Mouse (Mus musculus): ENCODE measurements around the gene Pitpnm2. TPM values are rescaled to one million over a fixed set of nuclear protein-coding genes. Genes with fewer than 3 reads are reported as not detected.
"Not testable (repeated sequence)": the region's sequence is repeated elsewhere in the genome, so short reads cannot be mapped to it uniquely, and the experiment has no call there.

The Pitpnm2 gene
- total and polyA plus RNA-seq, 3 experiments: 9.0 to 35.6 (median 24.1) TPM

- no peak for TF ChIP-seq CTCF (IDR thresholded peaks at IDR 0.05; ENCODE audit: low read depth, low read length)
- no peak for TF ChIP-seq GATA1 (IDR thresholded peaks at IDR 0.05; ENCODE audit: borderline replicate concordance, low read length)
- no peak for TF ChIP-seq POLR2AphosphoS5 (IDR thresholded peaks at IDR 0.05; ENCODE audit: insufficient replicate concordance, low read depth, low read length)
- TF ChIP-seq GATA2 (IDR thresholded peaks at IDR 0.05; ENCODE audit: borderline replicate concordance, low read depth, low read length): no peak
- no peak for TF ChIP-seq TAL1 (conservative IDR thresholded peaks at IDR 0.05; ENCODE audit: low read depth, low read length)
- DNase-seq (ENCODE audit: low spot score) (no peak), ATAC-seq (ENCODE audit: extremely low read depth, insufficient number of reproducible peaks, low FRiP score, poor library complexity, severe bottlenecking) (no peak)
- Histone ChIP-seq H3K36me3 (replicated peaks) (peaks cover 72% of the 10 kb centered on the region), H3K9me3 (replicated peaks) (no peaks in the 10 kb centered on the region), H3K27me3 (ENCODE audit: insufficient read depth, low read length) (no peaks in the 10 kb centered on the region), H3K4me3 (ENCODE audit: low read depth, low read length) (no peak overlapping the region), H3K4me1 (ENCODE audit: insufficient read depth, low read depth, low read length) (peaks cover 17% of the 10 kb centered on the region)
Measured at GRCm38 (mm10) chr5:124220551-124220950, 29.0 kb downstream of the Pitpnm2 start.

GRCm38 (mm10) chr5:124219431-124219830, 30.1 kb downstream of the Pitpnm2 start:
- TF ChIP-seq GATA1 (IDR thresholded peaks at IDR 0.05; ENCODE audit: borderline replicate concordance, low read length) (no peak), GATA2 (IDR thresholded peaks at IDR 0.05; ENCODE audit: borderline replicate concordance, low read depth, low read length) (no peak), POLR2AphosphoS5 (IDR thresholded peaks at IDR 0.05; ENCODE audit: insufficient replicate concordance, low read depth, low read length) (no peak), CTCF (IDR thresholded peaks at IDR 0.05; ENCODE audit: low read depth, low read length) (no peak), TAL1 (conservative IDR thresholded peaks at IDR 0.05; ENCODE audit: low read depth, low read length) (no peak)
- no peaks in the 10 kb centered on the region for H3K27me3 ChIP-seq (ENCODE audit: insufficient read depth, low read length)
- DNase-seq (ENCODE audit: low spot score) (no peak), ATAC-seq (ENCODE audit: extremely low read depth, insufficient number of reproducible peaks, low FRiP score, poor library complexity, severe bottlenecking) (no peak)
- H3K4me1 ChIP-seq (ENCODE audit: insufficient read depth, low read depth, low read length): peaks cover 27% of the 10 kb centered on the region
- no peak overlapping the region for H3K4me3 ChIP-seq (ENCODE audit: low read depth, low read length)
- H3K36me3 ChIP-seq (replicated peaks): peaks cover 79% of the 10 kb centered on the region
- H3K9me3 ChIP-seq (replicated peaks): no peaks in the 10 kb centered on the region

GRCm38 (mm10) chr5:124218986-124219385, 30.6 kb downstream of the Pitpnm2 start:
- Histone ChIP-seq H3K9me3 (replicated peaks) (no peaks in the 10 kb centered on the region), H3K36me3 (replicated peaks) (peaks cover 80% of the 10 kb centered on the region), H3K27me3 (ENCODE audit: insufficient read depth, low read length) (no peaks in the 10 kb centered on the region), H3K4me1 (ENCODE audit: insufficient read depth, low read depth, low read length) (peaks cover 27% of the 10 kb centered on the region), H3K4me3 (ENCODE audit: low read depth, low read length) (no peak overlapping the region)
- DNase-seq (ENCODE audit: low spot score): no peak
- ATAC-seq (ENCODE audit: extremely low read depth, insufficient number of reproducible peaks, low FRiP score, poor library complexity, severe bottlenecking): no peak
- TF ChIP-seq GATA2 (IDR thresholded peaks at IDR 0.05; ENCODE audit: borderline replicate concordance, low read depth, low read length) (no peak), TAL1 (conservative IDR thresholded peaks at IDR 0.05; ENCODE audit: low read depth, low read length) (no peak)

GRCm38 (mm10) chr5:124217566-124218249, 31.9 kb downstream of the Pitpnm2 start:
- no peak for DNase-seq (ENCODE audit: low spot score)
- H3K4me3 ChIP-seq (ENCODE audit: low read depth, low read length): no peak overlapping the region
- peaks cover 28% of the 10 kb centered on the region for H3K4me1 ChIP-seq (ENCODE audit: insufficient read depth, low read depth, low read length)
- no peak for TF ChIP-seq POLR2AphosphoS5 (IDR thresholded peaks at IDR 0.05; ENCODE audit: insufficient replicate concordance, low read depth, low read length)
- no peak for ATAC-seq (ENCODE audit: extremely low read depth, insufficient number of reproducible peaks, low FRiP score, poor library complexity, severe bottlenecking)
- H3K27me3 ChIP-seq (ENCODE audit: insufficient read depth, low read length): no peaks in the 10 kb centered on the region
- H3K9me3 ChIP-seq (replicated peaks): no peaks in the 10 kb centered on the region
- peaks cover 79% of the 10 kb centered on the region for H3K36me3 ChIP-seq (replicated peaks)

- DNase-seq (ENCODE audit: low spot score); ATAC-seq (ENCODE audit: extremely low read depth, insufficient number of reproducible peaks, low FRiP score, poor library complexity, severe bottlenecking); H3K27me3 ChIP-seq (ENCODE audit: insufficient read depth, low read length); H3K4me3 ChIP-seq (ENCODE audit: low read depth, low read length); H3K9me3 ChIP-seq (replicated peaks): not testable (repeated sequence)
- Histone ChIP-seq H3K4me1 (ENCODE audit: insufficient read depth, low read depth, low read length) (peaks cover 29% of the 10 kb centered on the region), H3K36me3 (replicated peaks) (peaks cover 76% of the 10 kb centered on the region)
Measured at GRCm38 (mm10) chr5:124217092-124217491, 32.5 kb downstream of the Pitpnm2 start.

GRCm38 (mm10) chr5:124216403-124216802, 33.2 kb downstream of the Pitpnm2 start:
- Histone ChIP-seq H3K9me3 (replicated peaks) (no peaks in the 10 kb centered on the region), H3K4me1 (ENCODE audit: insufficient read depth, low read depth, low read length) (peaks cover 32% of the 10 kb centered on the region), H3K27me3 (ENCODE audit: insufficient read depth, low read length) (no peaks in the 10 kb centered on the region), H3K4me3 (ENCODE audit: low read depth, low read length) (no peak overlapping the region), H3K36me3 (replicated peaks) (peaks cover 75% of the 10 kb centered on the region)
- TF ChIP-seq GATA1 (IDR thresholded peaks at IDR 0.05; ENCODE audit: borderline replicate concordance, low read length) (no peak), POLR2AphosphoS5 (IDR thresholded peaks at IDR 0.05; ENCODE audit: insufficient replicate concordance, low read depth, low read length) (no peak), CTCF (IDR thresholded peaks at IDR 0.05; ENCODE audit: low read depth, low read length) (no peak), GATA2 (IDR thresholded peaks at IDR 0.05; ENCODE audit: borderline replicate concordance, low read depth, low read length) (no peak), TAL1 (conservative IDR thresholded peaks at IDR 0.05; ENCODE audit: low read depth, low read length) (no peak)
- ATAC-seq (ENCODE audit: extremely low read depth, insufficient number of reproducible peaks, low FRiP score, poor library complexity, severe bottlenecking): no peak
- DNase-seq (ENCODE audit: low spot score): no peak

GRCm38 (mm10) chr5:124215647-124216046, 33.9 kb downstream of the Pitpnm2 start:
- Histone ChIP-seq H3K27me3 (ENCODE audit: insufficient read depth, low read length) (no peaks in the 10 kb centered on the region), H3K9me3 (replicated peaks) (no peaks in the 10 kb centered on the region), H3K36me3 (replicated peaks) (peaks cover 73% of the 10 kb centered on the region), H3K4me1 (ENCODE audit: insufficient read depth, low read depth, low read length) (peaks cover 39% of the 10 kb centered on the region), H3K4me3 (ENCODE audit: low read depth, low read length) (no peak overlapping the region)
- ATAC-seq (ENCODE audit: extremely low read depth, insufficient number of reproducible peaks, low FRiP score, poor library complexity, severe bottlenecking) (no peak), DNase-seq (ENCODE audit: low spot score) (no peak)
- no peak for TF ChIP-seq CTCF (IDR thresholded peaks at IDR 0.05; ENCODE audit: low read depth, low read length)

All from G1E (cell line).